Mouse (Mus musculus): ENCODE measurements around the gene Enpp3. TPM values are rescaled to one million over a fixed set of nuclear protein-coding genes. Genes with fewer than 3 reads are reported as not detected.

Gene Enpp3
- polyA plus RNA-seq, 1 experiment from 2014 or later: 3.4 TPM

DNA sequence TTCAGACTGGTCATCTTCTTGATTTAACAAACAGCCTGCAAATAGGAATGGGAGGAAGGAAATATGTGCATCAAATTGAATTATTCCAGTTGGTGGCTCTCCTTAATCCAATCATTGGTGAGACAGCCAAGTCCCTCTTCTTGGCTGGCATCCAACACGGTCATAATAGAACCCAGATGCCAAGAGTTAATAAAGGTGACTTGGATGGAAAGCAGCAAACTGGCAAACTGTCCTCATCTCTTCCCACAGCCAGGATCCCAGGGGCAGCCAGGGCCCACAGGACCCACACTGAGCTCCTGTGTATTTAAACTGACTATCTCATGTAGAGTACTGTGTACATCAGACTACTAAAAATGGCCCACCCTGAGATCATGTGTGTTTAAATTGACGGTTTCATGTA lies 104.2 kb downstream of the Enpp3 start:
- no peaks in the 10 kb centered on the region for H3K36me3 ChIP-seq (ENCODE audit: control insufficient read depth, insufficient read depth, low read length)
- no peak overlapping the region for H3K27ac ChIP-seq (replicated peaks)
- no peaks in the 10 kb centered on the region for H3K9me3 ChIP-seq (ENCODE audit: control insufficient read depth, low read length)
- DNase-seq (ENCODE audit: low spot score) (no peak), ATAC-seq (ENCODE audit: low FRiP score, low TSS enrichment) (no peak)
- WGBS: 57% methylated on average over 2 of the region's 2 CpGs
- 0 out of 2 replicates have a peak, but pooled peaks cover 2% of the 10 kb centered on the region for H3K4me1 ChIP-seq (replicated peaks; ENCODE audit: control insufficient read depth, insufficient read depth)
- no peaks in the 10 kb centered on the region for H3K27me3 ChIP-seq (ENCODE audit: control insufficient read depth, insufficient read depth, low read length)
- H3K4me3 ChIP-seq (ENCODE audit: low read depth, low read length): no peak overlapping the region
- H3K9ac ChIP-seq (ENCODE audit: low read length): no peak overlapping the region
- H3K4me2 ChIP-seq (replicated peaks; ENCODE audit: low read depth): no peak overlapping the region
- TF ChIP-seq CTCF (IDR thresholded peaks at IDR 0.05; ENCODE audit: low read depth) (no peak), EP300 (optimal IDR thresholded peaks at IDR 0.05) (no peak)

DNA sequence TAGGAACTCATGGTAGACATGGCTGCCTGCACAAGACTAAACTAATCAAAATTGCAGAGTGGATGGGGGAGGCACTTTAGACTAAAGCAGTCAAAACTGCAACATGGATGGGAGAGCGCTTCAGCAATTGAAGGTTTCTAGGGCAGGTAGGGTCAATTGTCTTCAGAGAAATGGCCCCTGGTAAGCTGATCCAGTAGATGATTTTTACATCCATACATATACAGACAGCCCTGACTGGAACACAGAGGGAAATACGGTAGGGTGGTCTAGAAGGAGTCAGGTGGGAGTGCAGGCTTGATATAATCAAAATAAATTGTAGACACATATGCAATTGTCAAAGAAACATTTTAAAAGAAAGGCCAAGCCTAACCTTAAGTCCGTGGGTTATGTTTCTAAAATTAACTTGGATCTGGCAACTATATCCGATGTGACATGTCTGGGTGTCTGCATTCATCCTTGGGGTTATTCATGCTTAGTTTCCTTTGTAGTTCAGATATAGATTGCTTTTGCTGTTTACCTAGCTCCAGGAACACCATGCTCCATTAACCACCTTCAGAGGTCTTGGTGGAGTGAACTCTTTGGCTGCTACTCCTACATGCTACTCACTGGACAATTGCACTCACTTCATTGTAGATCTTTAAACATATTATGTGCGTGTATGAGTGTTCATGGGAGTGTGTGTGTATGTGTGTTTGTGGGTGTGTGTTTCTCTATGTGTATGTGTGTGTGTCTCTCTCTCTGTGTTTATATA lies 107.4 kb downstream of the Enpp3 start:
- Histone ChIP-seq H3K9ac (ENCODE audit: low read length) (no peak overlapping the region), H3K4me3 (ENCODE audit: low read depth, low read length) (no peak overlapping the region), H3K27me3 (ENCODE audit: control insufficient read depth, insufficient read depth, low read length) (no peaks in the 10 kb centered on the region), H3K36me3 (ENCODE audit: control insufficient read depth, insufficient read depth, low read length) (no peaks in the 10 kb centered on the region), H3K27ac (replicated peaks) (no peak overlapping the region), H3K9me3 (ENCODE audit: control insufficient read depth, low read length) (no peaks in the 10 kb centered on the region), H3K4me1 (replicated peaks; ENCODE audit: control insufficient read depth, insufficient read depth) (0 out of 2 replicates have a peak, but pooled peaks cover 2% of the 10 kb centered on the region), H3K4me2 (replicated peaks; ENCODE audit: low read depth) (no peak overlapping the region)
- ATAC-seq (ENCODE audit: low FRiP score, low TSS enrichment) (no peak), DNase-seq (ENCODE audit: low spot score) (no peak)
- no peak for TF ChIP-seq CTCF (IDR thresholded peaks at IDR 0.05; ENCODE audit: low read depth)
- TF ChIP-seq EP300 (optimal IDR thresholded peaks at IDR 0.05): no peak
- WGBS: 75% methylated on average over 5 of the region's 5 CpGs

DNA sequence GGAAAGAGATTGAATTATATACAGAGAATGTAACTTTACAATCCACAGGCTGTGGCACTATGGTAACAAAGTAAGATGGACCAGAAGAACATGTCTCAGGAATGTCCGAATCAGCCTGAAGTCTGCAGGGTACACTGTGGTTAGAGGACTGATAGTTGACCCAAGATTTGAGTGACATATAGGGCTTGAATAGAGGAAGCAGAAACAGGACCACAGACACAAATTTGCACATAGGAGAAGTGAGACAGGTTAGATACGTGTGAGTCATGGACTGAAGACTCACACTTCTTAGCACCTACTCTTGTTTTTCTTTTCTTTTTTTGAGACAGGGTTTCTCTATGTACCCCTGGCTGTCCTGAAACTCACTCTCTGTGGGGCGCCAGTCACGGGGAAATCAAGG lies 115.1 kb downstream of the Enpp3 start:
- ATAC-seq (ENCODE audit: low FRiP score, low TSS enrichment) (no peak), DNase-seq (ENCODE audit: low spot score) (no peak)
- Histone ChIP-seq H3K27me3 (ENCODE audit: control insufficient read depth, insufficient read depth, low read length) (no peaks in the 10 kb centered on the region), H3K27ac (replicated peaks) (no peak overlapping the region), H3K4me2 (replicated peaks; ENCODE audit: low read depth) (no peak overlapping the region), H3K4me3 (ENCODE audit: low read depth, low read length) (no peak overlapping the region), H3K9me3 (ENCODE audit: control insufficient read depth, low read length) (no peaks in the 10 kb centered on the region), H3K36me3 (ENCODE audit: control insufficient read depth, insufficient read depth, low read length) (no peaks in the 10 kb centered on the region), H3K9ac (ENCODE audit: low read length) (no peak overlapping the region), H3K4me1 (replicated peaks; ENCODE audit: control insufficient read depth, insufficient read depth) (no peaks in the 10 kb centered on the region)
- 93% methylated on average over 4 of the region's 4 CpGs for WGBS
- TF ChIP-seq CTCF (IDR thresholded peaks at IDR 0.05; ENCODE audit: low read depth): no peak
- TF ChIP-seq EP300 (optimal IDR thresholded peaks at IDR 0.05): no peak

DNA sequence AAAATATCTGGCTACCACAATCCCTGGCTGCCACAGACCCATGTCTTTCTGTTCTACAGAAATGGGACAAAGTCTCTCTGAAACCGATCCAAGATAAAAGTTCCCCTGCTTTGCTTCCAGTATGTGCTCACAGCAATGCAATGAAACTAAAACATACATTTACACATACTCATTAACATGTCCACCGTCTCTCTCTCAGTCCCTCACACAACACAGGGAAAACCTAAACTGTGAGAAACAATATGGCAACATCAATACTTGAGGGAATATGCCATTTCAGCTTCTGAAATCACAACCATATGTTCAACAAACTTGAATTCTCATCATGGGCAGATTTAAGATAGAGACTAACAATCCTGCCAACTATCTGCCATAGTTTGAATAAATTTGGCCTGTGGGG lies 117.4 kb downstream of the Enpp3 start:
- WGBS: 90% methylated on average over 2 of the region's 2 CpGs
- H3K4me2 ChIP-seq (replicated peaks; ENCODE audit: low read depth): no peak overlapping the region
- ATAC-seq (ENCODE audit: low FRiP score, low TSS enrichment) (no peak), DNase-seq (ENCODE audit: low spot score) (no peak)
- no peak overlapping the region for H3K9ac ChIP-seq (ENCODE audit: low read length)
- no peak overlapping the region for H3K4me3 ChIP-seq (ENCODE audit: low read depth, low read length)
- H3K27me3 ChIP-seq (ENCODE audit: control insufficient read depth, insufficient read depth, low read length): no peaks in the 10 kb centered on the region
- TF ChIP-seq EP300 (optimal IDR thresholded peaks at IDR 0.05): no peak
- TF ChIP-seq CTCF (IDR thresholded peaks at IDR 0.05; ENCODE audit: low read depth): no peak
- H3K9me3 ChIP-seq (ENCODE audit: control insufficient read depth, low read length): no peaks in the 10 kb centered on the region
- no peaks in the 10 kb centered on the region for H3K4me1 ChIP-seq (replicated peaks; ENCODE audit: control insufficient read depth, insufficient read depth)
- H3K36me3 ChIP-seq (ENCODE audit: control insufficient read depth, insufficient read depth, low read length): no peaks in the 10 kb centered on the region
- no peak overlapping the region for H3K27ac ChIP-seq (replicated peaks)

Other genes with a start within 250 kb of the Enpp3 start
- gene Ccn2, start 247.4 kb downstream of the Enpp3 start, polyA plus RNA-seq (2015; fragmentation: Nextera tagmentation; extraction: Ambion mirVana): 19.6 and 19.7 TPM in 2 replicates
- gene Enpp1, start 130.7 kb downstream of the Enpp3 start, polyA plus RNA-seq (2015; fragmentation: Nextera tagmentation; extraction: Ambion mirVana): 4.5 and 4.8 TPM in 2 replicates
- 5.8 and 5.9 TPM in 2 replicates for gene Med23, start 27.2 kb upstream of the Enpp3 start, polyA plus RNA-seq (2015; fragmentation: Nextera tagmentation; extraction: Ambion mirVana)
- gene Arg1, start 84.7 kb upstream of the Enpp3 start, polyA plus RNA-seq (2015; fragmentation: Nextera tagmentation; extraction: Ambion mirVana): 93.0 and 138 TPM in 2 replicates